Mouse (Mus musculus) frontal cortex, postnatal 25 days (tissue): Measurements from ENCODE around the gene Nos2.
"Not testable (repeated sequence)": the region's sequence is repeated elsewhere in the genome, so short reads cannot be mapped to it uniquely, and the experiment has no call there.

Source experiments
- DNase-seq, 2 experiments: peaks; one replicate each; pipeline ENCODE4 v3.0.0; 2022; ENCODE audit warnings: low spot score in 2 of 2

The Nos2 gene

GRCm38 (mm10) chr11:78989206-78989605 is 68.6 kb downstream of the Nos2 start:
- not testable (repeated sequence) for DNase-seq

- DNase-seq = no peak
These were observed 69.5 kb downstream of the Nos2 start for GRCm38 (mm10) chr11:78990096-78990495.

GRCm38 (mm10) chr11:78990875-78991543 is 70.4 kb downstream of the Nos2 start:
- not testable (repeated sequence) for DNase-seq

GRCm38 (mm10) chr11:78999118-78999517 is 78.5 kb downstream of the Nos2 start:
- no peak for DNase-seq

GRCm38 (mm10) chr11:79001871-79002270 is 81.3 kb downstream of the Nos2 start:
- DNase-seq = no peak

- DNase-seq = no peak
These were observed 82.0 kb downstream of the Nos2 start for GRCm38 (mm10) chr11:79002551-79002951.

GRCm38 (mm10) chr11:79003053-79003768 is 82.6 kb downstream of the Nos2 start:
- no peak for DNase-seq

- no peak for DNase-seq
These were observed 83.4 kb downstream of the Nos2 start for GRCm38 (mm10) chr11:79003769-79004638.

GRCm38 (mm10) chr11:79005578-79006394 is 85.2 kb downstream of the Nos2 start:
- DNase-seq = no peak

GRCm38 (mm10) chr11:79006417-79006816 is 85.8 kb downstream of the Nos2 start:
- DNase-seq = no peak

- not testable (repeated sequence) for DNase-seq
These were observed 86.8 kb downstream of the Nos2 start for GRCm38 (mm10) chr11:79007356-79007755.

GRCm38 (mm10) chr11:79008007-79008775 is 87.6 kb downstream of the Nos2 start:
- DNase-seq = no peak

- no peak for DNase-seq
These were observed 88.3 kb downstream of the Nos2 start for GRCm38 (mm10) chr11:79008891-79009290.
